In the genomic region with DNA sequence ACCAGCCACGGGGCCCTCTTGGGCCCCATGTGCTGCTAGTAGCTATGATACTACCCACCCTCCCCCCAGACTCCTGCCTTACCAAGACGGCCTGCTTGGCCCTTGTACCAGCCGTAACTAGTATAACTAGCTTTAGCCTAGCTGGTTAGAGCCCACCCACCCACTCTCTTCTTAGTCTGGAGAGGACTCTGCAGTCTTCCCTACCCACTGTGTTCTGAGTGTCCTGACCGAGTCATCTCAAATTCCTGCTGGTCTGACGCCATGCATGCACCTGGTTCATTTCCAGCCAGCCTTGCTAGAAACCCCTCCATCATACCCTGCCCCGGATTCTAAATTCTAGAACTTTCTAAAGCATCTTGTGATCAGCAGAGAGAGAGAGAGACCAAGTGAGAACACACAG, we compare ENCODE assay signal across 16 mouse cellular contexts. TPM values are rescaled to one million over a fixed set of nuclear protein-coding genes. Genes with fewer than 3 reads are reported as not detected.
DNase-seq lines count a peak whose midpoint lies in the region; ATAC-seq and TF ChIP-seq lines count a peak whose summit lies in the region.
"Had no signal": no experiment of that assay in that cellular context is flagged by ENCODE, and none has a peak within 500 bp of the region (broad histone marks: within the 10 kb centered on the region; RNA-seq: fewer than 3 reads in every experiment).

No protein-coding gene starts in this region.

- no peak for DNase-seq in gastrocnemius, adult 2 months
- no peak for DNase-seq in gastrocnemius, postnatal 14 days
- no peak for DNase-seq in forebrain, embryonic 14.5 days (ENCODE audit: low spot score)
- DNase-seq in limb, embryonic 11.5 days (ENCODE audit: low spot score) = peak; percentile 22
- DNase-seq in adrenal gland, postnatal 36 days = no peak
- DNase-seq in heart, postnatal 10 days = no peak
- DNase-seq in kidney, postnatal 10 days = no peak
- DNase-seq: adrenal gland, adult 2 months; cerebellum, postnatal 36 days; heart, adult 11 months; kidney, postnatal 4 days; liver, embryonic 13.5 days; lung, postnatal 14 days; thymus, adult 2 months had no signal

- peaks cover 59% of the 10 kb centered on the region for H3K4me1 ChIP-seq in forebrain, embryonic 14.5 days (ENCODE audit: control insufficient read depth, insufficient read depth, low read length)
- peaks cover 61% of the 10 kb centered on the region for H3K4me1 ChIP-seq in limb, embryonic 11.5 days (ENCODE audit: control insufficient read depth, insufficient read depth, low read length)
- H3K4me1 ChIP-seq in midbrain, embryonic 16.5 days (ENCODE audit: control insufficient read depth, insufficient read depth, low read length) = peaks cover 76% of the 10 kb centered on the region

- no peak overlapping the region for H3K4me3 ChIP-seq in gastrocnemius, adult 2 months
- no peak overlapping the region for H3K4me3 ChIP-seq in forebrain, embryonic 14.5 days (ENCODE audit: low read depth, low read length)
- no peak overlapping the region for H3K4me3 ChIP-seq in limb, embryonic 11.5 days (ENCODE audit: low read depth, low read length)
- no peak overlapping the region for H3K4me3 ChIP-seq in midbrain, embryonic 16.5 days (ENCODE audit: low read depth, low read length)
- H3K4me3 ChIP-seq: liver, embryonic 13.5 days had no signal

- intact Hi-C loops in gastrocnemius, adult 2 months (cut with DNase I) = loop anchor here (5.0 kb wide), 2 partner anchors 63 to 248 kb away; no protein-coding TSS in a partner anchor
- intact Hi-C loops in gastrocnemius, postnatal 14 days (cut with DNase I; ENCODE audit: low total_unique reads) = loop anchor here (5.0 to 10.0 kb wide), 3 partner anchors 103 to 475 kb away; no protein-coding TSS in a partner anchor
- intact Hi-C loops in heart, postnatal 10 days (cut with DNase I) = no loop called here

- no peaks in the 10 kb centered on the region for H3K27me3 ChIP-seq in forebrain, embryonic 14.5 days (replicated peaks; ENCODE audit: control insufficient read depth, insufficient read depth, low read length)
- H3K27me3 ChIP-seq in limb, embryonic 11.5 days (ENCODE audit: control insufficient read depth, insufficient read depth, low read length) = no peaks in the 10 kb centered on the region
- H3K27me3 ChIP-seq in midbrain, embryonic 16.5 days (ENCODE audit: control insufficient read depth, insufficient read depth, low read depth, low read length) = no peaks in the 10 kb centered on the region

- peak overlapping the region; percentile 89; the same call in 1 of the 2 replicates for H3K4me2 ChIP-seq in forebrain, embryonic 14.5 days (ENCODE audit: low read length)
- H3K4me2 ChIP-seq in limb, embryonic 11.5 days (ENCODE audit: low read depth, severe bottlenecking) = no peak overlapping the region
- H3K4me2 ChIP-seq in midbrain, embryonic 16.5 days (ENCODE audit: low read length) = peak overlapping the region; percentile 88
- H3K4me2 ChIP-seq: liver, embryonic 13.5 days had no signal

- no peaks in the 10 kb centered on the region for H3K9me3 ChIP-seq in forebrain, embryonic 14.5 days (replicated peaks; ENCODE audit: control insufficient read depth, low read length)
- H3K9me3 ChIP-seq in limb, embryonic 11.5 days (ENCODE audit: control insufficient read depth, low read length) = no peaks in the 10 kb centered on the region
- H3K9me3 ChIP-seq in midbrain, embryonic 16.5 days (replicated peaks; ENCODE audit: control insufficient read depth, low read length, poor library complexity, severe bottlenecking) = no peaks in the 10 kb centered on the region
- H3K9me3 ChIP-seq: liver, embryonic 13.5 days had no signal

- TF ChIP-seq CTCF in gastrocnemius, adult 2 months (IDR thresholded peaks at IDR 0.05) = no peak

- ATAC-seq in forebrain, embryonic 14.5 days = no peak
- ATAC-seq in limb, embryonic 11.5 days (ENCODE audit: insufficient number of reproducible peaks, low FRiP score, low TSS enrichment, low read depth) = no peak
- no peak for ATAC-seq in midbrain, embryonic 16.5 days
- ATAC-seq: intestine, postnatal 0 days had no signal

- H3K9ac ChIP-seq in forebrain, embryonic 14.5 days (ENCODE audit: low read length) = no peak overlapping the region; the same call in 1 of the 2 replicates
- no peak overlapping the region for H3K9ac ChIP-seq in limb, embryonic 11.5 days (ENCODE audit: low read length)
- H3K9ac ChIP-seq in midbrain, embryonic 16.5 days (ENCODE audit: low read depth, low read length) = 0 out of 2 replicates have a peak overlapping the region, but pooled peaks have one; percentile 18
- H3K9ac ChIP-seq: liver, embryonic 13.5 days had no signal

- H3K27ac ChIP-seq in gastrocnemius, adult 2 months = peak overlapping the region; percentile 20; the same call in 1 of the 2 replicates
- no peak overlapping the region for H3K27ac ChIP-seq in forebrain, embryonic 14.5 days (ENCODE audit: low read depth, low read length)
- no peak overlapping the region for H3K27ac ChIP-seq in limb, embryonic 11.5 days (replicated peaks; ENCODE audit: low read depth, low read length)
- no peak overlapping the region for H3K27ac ChIP-seq in midbrain, embryonic 16.5 days (ENCODE audit: low read length)
- H3K27ac ChIP-seq: liver, embryonic 13.5 days had no signal

- 64% methylated on average over 6 of the region's 6 CpGs for WGBS in forebrain, embryonic 14.5 days
- WGBS in limb, embryonic 11.5 days = 77% methylated on average over 6 of the region's 6 CpGs
- WGBS in midbrain, embryonic 16.5 days = 47% methylated on average over 6 of the region's 6 CpGs

- H3K36me3 ChIP-seq in forebrain, embryonic 14.5 days (ENCODE audit: control insufficient read depth, insufficient read depth, low read length) = peaks cover 24% of the 10 kb centered on the region
- peaks cover 9% of the 10 kb centered on the region; the same call in 1 of the 2 replicates for H3K36me3 ChIP-seq in limb, embryonic 11.5 days (ENCODE audit: control insufficient read depth, insufficient read depth, low read length)
- peaks cover 10% of the 10 kb centered on the region; the same call in 1 of the 2 replicates for H3K36me3 ChIP-seq in midbrain, embryonic 16.5 days (ENCODE audit: control insufficient read depth, insufficient read depth, low read length)

RNA-seq across cellular contexts. Expression of gene Axin2, which starts 9.6 kb away (rescaled TPM):
- 1 to 10 TPM; 8.5 to 9.3 TPM for total RNA-seq in gastrocnemius, adult 2 months (2021)
- total RNA-seq in gastrocnemius, postnatal 14 days (2021) = 1 to 10 TPM; 8.3 to 8.5 TPM
- polyA plus RNA-seq in forebrain, embryonic 14.5 days (2014; fragmentation: Nextera tagmentation; extraction: Ambion mirVana) = 7.8 and 9.4 TPM in 2 replicates
- 15.4 and 15.8 TPM in 2 replicates for polyA plus RNA-seq in limb, embryonic 11.5 days (2014; fragmentation: Nextera tagmentation; extraction: Ambion mirVana)
- 9.3 and 11.3 TPM in 2 replicates for polyA plus RNA-seq in midbrain, embryonic 16.5 days (2015; fragmentation: Nextera tagmentation; extraction: Ambion mirVana)
- 10 to 100 TPM; 34.0 to 38.0 TPM for total RNA-seq in adrenal gland, postnatal 36 days (2021)
- 1 to 10 TPM; 5.4 to 6.0 TPM for total RNA-seq in heart, postnatal 10 days (2021)
